Mouse (Mus musculus): ENCODE results near the gene Fiz1. TPM values are rescaled to one million over a fixed set of nuclear protein-coding genes. Genes with fewer than 3 reads are reported as not detected.
"Not testable (repeated sequence)": the region's sequence is repeated elsewhere in the genome, so short reads cannot be mapped to it uniquely, and the experiment has no call there.

Fiz1 gene
- polyA plus RNA-seq, 1 experiment from 2014 or later: 10.1 TPM

- no peak for ATAC-seq
- H3K9me3 ChIP-seq (ENCODE audit: low read length): no peaks in the 10 kb centered on the region
- H3K9ac ChIP-seq (replicated peaks): peak overlapping the region; percentile 85
- H3K36me3 ChIP-seq (replicated peaks; ENCODE audit: insufficient read depth, low read length): peaks cover 21% of the 10 kb centered on the region
- TF ChIP-seq EP300 (IDR thresholded peaks at IDR 0.05; ENCODE audit: low read depth) (no peak), CTCF (IDR thresholded peaks at IDR 0.05; ENCODE audit: low read depth) (no peak)
- H3K4me1 ChIP-seq (ENCODE audit: insufficient read depth): peaks cover 18% of the 10 kb centered on the region
- peak overlapping the region; percentile 76 for H3K4me3 ChIP-seq (ENCODE audit: low read depth, low read length)
- no peak for DNase-seq
- no peaks in the 10 kb centered on the region for H3K27me3 ChIP-seq (ENCODE audit: insufficient read depth, low read length)
- H3K4me2 ChIP-seq (ENCODE audit: low read depth, low read length): peak overlapping the region; percentile 94
- H3K27ac ChIP-seq (ENCODE audit: low read depth): peak overlapping the region; percentile 98
- 37% methylated on average over 3 of the region's 3 CpGs for WGBS (ENCODE audit: insufficient replicate concordance)
These were observed 1.6 kb upstream of the Fiz1 start for GRCm38 (mm10) chr7:5016057-5016456.

GRCm38 (mm10) chr7:5015118-5016001, 863 bp upstream of the Fiz1 start, which contains the start of gene Gm44973:
Gene Gm44973 (plus strand): TSS chr7:5015496.
- peaks cover 14% of the 10 kb centered on the region for H3K4me1 ChIP-seq (ENCODE audit: insufficient read depth)
- peak; percentile 93 for DNase-seq
- ATAC-seq: peak; percentile 80
- H3K9me3 ChIP-seq (ENCODE audit: low read length): no peaks in the 10 kb centered on the region
- peak within 1 kb of the TSS; percentile 85 for H3K9ac ChIP-seq (replicated peaks)
- no peak for TF ChIP-seq CTCF (IDR thresholded peaks at IDR 0.05; ENCODE audit: low read depth)
- TF ChIP-seq EP300 (IDR thresholded peaks at IDR 0.05; ENCODE audit: low read depth): no peak; the same call in 1 of the 2 replicates
- peak within 1 kb of the TSS; percentile 94 for H3K4me2 ChIP-seq (ENCODE audit: low read depth, low read length)
- H3K27me3 ChIP-seq (ENCODE audit: insufficient read depth, low read length): no peaks in the 10 kb centered on the region
- peak within 1 kb of the TSS; percentile 98 for H3K27ac ChIP-seq (ENCODE audit: low read depth)
- H3K4me3 ChIP-seq (ENCODE audit: low read depth, low read length): peak within 1 kb of the TSS; percentile 76
- H3K36me3 ChIP-seq (replicated peaks; ENCODE audit: insufficient read depth, low read length): peaks cover 28% of the 10 kb centered on the region
- 3% methylated on average over 62 of the region's 76 CpGs for WGBS (ENCODE audit: insufficient replicate concordance)

GRCm38 (mm10) chr7:5012681-5013513, 1.6 kb downstream of the Fiz1 start:
- TF ChIP-seq EP300 (IDR thresholded peaks at IDR 0.05; ENCODE audit: low read depth) (no peak), CTCF (IDR thresholded peaks at IDR 0.05; ENCODE audit: low read depth) (no peak)
- peak overlapping the region; percentile 94 for H3K4me2 ChIP-seq (ENCODE audit: low read depth, low read length)
- peaks cover 51% of the 10 kb centered on the region for H3K36me3 ChIP-seq (replicated peaks; ENCODE audit: insufficient read depth, low read length)
- peaks cover 14% of the 10 kb centered on the region for H3K4me1 ChIP-seq (ENCODE audit: insufficient read depth)
- H3K27me3 ChIP-seq (ENCODE audit: insufficient read depth, low read length): no peaks in the 10 kb centered on the region
- 83% methylated on average over 27 of the region's 27 CpGs for WGBS (ENCODE audit: insufficient replicate concordance)
- H3K9me3 ChIP-seq (ENCODE audit: low read length): no peaks in the 10 kb centered on the region
- ATAC-seq (no peak), DNase-seq (no peak)
- H3K9ac ChIP-seq (replicated peaks): no peak overlapping the region
- peak overlapping the region; percentile 57; the same call in 1 of the 2 replicates for H3K27ac ChIP-seq (ENCODE audit: low read depth)
- H3K4me3 ChIP-seq (ENCODE audit: low read depth, low read length): 0 out of 2 replicates have a peak overlapping the region, but pooled peaks have one; percentile 76

GRCm38 (mm10) chr7:5008229-5008628, 6.3 kb downstream of the Fiz1 start:
- Histone ChIP-seq H3K9me3 (ENCODE audit: low read length) (no peaks in the 10 kb centered on the region), H3K27me3 (ENCODE audit: insufficient read depth, low read length) (no peaks in the 10 kb centered on the region), H3K4me2 (ENCODE audit: low read depth, low read length) (no peak overlapping the region), H3K4me3 (ENCODE audit: low read depth, low read length) (no peak overlapping the region), H3K36me3 (replicated peaks; ENCODE audit: insufficient read depth, low read length) (peaks cover 58% of the 10 kb centered on the region), H3K4me1 (ENCODE audit: insufficient read depth) (peaks cover 5% of the 10 kb centered on the region), H3K9ac (replicated peaks) (no peak overlapping the region), H3K27ac (ENCODE audit: low read depth) (no peak overlapping the region)
- TF ChIP-seq CTCF (IDR thresholded peaks at IDR 0.05; ENCODE audit: low read depth) (0 out of 2 replicates have a peak, but pooled peaks have one; percentile 9), EP300 (IDR thresholded peaks at IDR 0.05; ENCODE audit: low read depth) (no peak)
- WGBS (ENCODE audit: insufficient replicate concordance): 93% methylated on average over 26 of the region's 26 CpGs
- DNase-seq (no peak), ATAC-seq (no peak)

- H3K4me1 ChIP-seq (ENCODE audit: insufficient read depth); DNase-seq; H3K27ac ChIP-seq (ENCODE audit: low read depth); H3K27me3 ChIP-seq (ENCODE audit: insufficient read depth, low read length); H3K9me3 ChIP-seq (ENCODE audit: low read length); ATAC-seq; H3K4me2 ChIP-seq (ENCODE audit: low read depth, low read length); H3K4me3 ChIP-seq (ENCODE audit: low read depth, low read length); H3K9ac ChIP-seq (replicated peaks): not testable (repeated sequence)
- peaks cover 10% of the 10 kb centered on the region for H3K36me3 ChIP-seq (replicated peaks; ENCODE audit: insufficient read depth, low read length)
- 74% methylated on average over 8 of the region's 8 CpGs for WGBS (ENCODE audit: insufficient replicate concordance)
These were observed 11.6 kb downstream of the Fiz1 start for GRCm38 (mm10) chr7:5002876-5003275.

GRCm38 (mm10) chr7:4999876-5000275, 14.6 kb downstream of the Fiz1 start:
- Histone ChIP-seq H3K4me3 (ENCODE audit: low read depth, low read length) (no peak overlapping the region), H3K9ac (replicated peaks) (no peak overlapping the region), H3K27me3 (ENCODE audit: insufficient read depth, low read length) (no peaks in the 10 kb centered on the region), H3K4me1 (ENCODE audit: insufficient read depth) (peaks cover 14% of the 10 kb centered on the region; the same call in 1 of the 2 replicates), H3K4me2 (ENCODE audit: low read depth, low read length) (no peak overlapping the region), H3K9me3 (ENCODE audit: low read length) (no peaks in the 10 kb centered on the region), H3K27ac (ENCODE audit: low read depth) (no peak overlapping the region), H3K36me3 (replicated peaks; ENCODE audit: insufficient read depth, low read length) (no peaks in the 10 kb centered on the region)
- ATAC-seq (no peak), DNase-seq (peak; percentile 28)
- 62% methylated on average over 2 of the region's 2 CpGs for WGBS (ENCODE audit: insufficient replicate concordance)
- TF ChIP-seq EP300 (IDR thresholded peaks at IDR 0.05; ENCODE audit: low read depth) (no peak), CTCF (IDR thresholded peaks at IDR 0.05; ENCODE audit: low read depth) (peak; percentile 49)

Data from liver, postnatal 0 days (tissue).